Mouse (Mus musculus): ENCODE results near the gene Ippk.

Ippk gene

GRCm38 (mm10) chr13:49430529-49430928, 9.5 kb downstream of the Ippk start:
- DNase-seq (ENCODE audit: low read depth, low spot score): no peak

- no peak for DNase-seq (ENCODE audit: low read depth, low spot score)
These were observed 12.4 kb downstream of the Ippk start for GRCm38 (mm10) chr13:49433268-49434029.

GRCm38 (mm10) chr13:49435745-49436144, 14.7 kb downstream of the Ippk start:
- peak; percentile 21 for DNase-seq (ENCODE audit: low read depth, low spot score)

- DNase-seq (ENCODE audit: low read depth, low spot score): no peak
These were observed 15.1 kb downstream of the Ippk start for GRCm38 (mm10) chr13:49436170-49436569.

- no peak for DNase-seq (ENCODE audit: low read depth, low spot score)
These were observed 23.4 kb downstream of the Ippk start for GRCm38 (mm10) chr13:49444451-49444850.

GRCm38 (mm10) chr13:49449318-49449749, 28.3 kb downstream of the Ippk start:
- DNase-seq (ENCODE audit: low read depth, low spot score): peak; percentile 68

- no peak for DNase-seq (ENCODE audit: low read depth, low spot score)
These were observed 39.2 kb downstream of the Ippk start for GRCm38 (mm10) chr13:49460276-49460675.

GRCm38 (mm10) chr13:49460692-49461414, 39.8 kb downstream of the Ippk start:
- no peak for DNase-seq (ENCODE audit: low read depth, low spot score)

- no peak for DNase-seq (ENCODE audit: low read depth, low spot score)
These were observed 40.5 kb downstream of the Ippk start for GRCm38 (mm10) chr13:49461458-49462132.

GRCm38 (mm10) chr13:49462921-49463320, 41.9 kb downstream of the Ippk start:
- no peak for DNase-seq (ENCODE audit: low read depth, low spot score)

- DNase-seq (ENCODE audit: low read depth, low spot score): no peak
These were observed 44.8 kb downstream of the Ippk start for GRCm38 (mm10) chr13:49465875-49466274.

GRCm38 (mm10) chr13:49466393-49467075, 45.5 kb downstream of the Ippk start:
- DNase-seq (ENCODE audit: low read depth, low spot score): no peak

GRCm38 (mm10) chr13:49467585-49467984, 46.5 kb downstream of the Ippk start:
- no peak for DNase-seq (ENCODE audit: low read depth, low spot score)

GRCm38 (mm10) chr13:49469002-49469401, 48.0 kb downstream of the Ippk start:
- no peak for DNase-seq (ENCODE audit: low read depth, low spot score)

GRCm38 (mm10) chr13:49470319-49470718, 49.3 kb downstream of the Ippk start:
- no peak for DNase-seq (ENCODE audit: low read depth, low spot score)

- DNase-seq (ENCODE audit: low read depth, low spot score): no peak
These were observed 49.8 kb downstream of the Ippk start for GRCm38 (mm10) chr13:49470806-49471205.

GRCm38 (mm10) chr13:49471981-49472675, 51.1 kb downstream of the Ippk start:
- no peak for DNase-seq (ENCODE audit: low read depth, low spot score)

GRCm38 (mm10) chr13:49472676-49473005, 51.6 kb downstream of the Ippk start:
- no peak for DNase-seq (ENCODE audit: low read depth, low spot score)

GRCm38 (mm10) chr13:49477887-49478286, 56.8 kb downstream of the Ippk start:
- DNase-seq (ENCODE audit: low read depth, low spot score): no peak

- no peak for DNase-seq (ENCODE audit: low read depth, low spot score)
These were observed 57.9 kb downstream of the Ippk start for GRCm38 (mm10) chr13:49478851-49479374.

- DNase-seq (ENCODE audit: low read depth, low spot score): no peak
These were observed 58.4 kb downstream of the Ippk start for GRCm38 (mm10) chr13:49479399-49479798.

All from CD4-positive helper T cell, adult 2 months (primary cell).